Mouse (Mus musculus) left cerebral cortex, postnatal 36 days (tissue): ENCODE data around the gene Gm11116. TPM values are rescaled to one million over a fixed set of nuclear protein-coding genes. Genes with fewer than 3 reads are reported as not detected.
"Not testable (repeated sequence)": the region's sequence is repeated elsewhere in the genome, so short reads cannot be mapped to it uniquely, and the experiment has no call there.

ENCODE experiments used
- DNase-seq, 2 experiments: peaks; one replicate each; pipeline ENCODE4 v3.0.0; 2021 to 2022; ENCODE audit warnings: low spot score in 2 of 2, mixed read lengths in 1 of 2
- intact Hi-C: fragments of 180-260 bp; cut with DNase I; formaldehyde crosslinking; loops from one replicate; pipeline ENCODE4 v1.15.1; 2025
- total RNA-seq, 2 experiments: library from RNA; stranded (reverse); gene quantifications; 2 replicates each; pipeline ENCODE4 v1.2.3; 2021

The Gm11116 gene
- total RNA-seq: not detected

GRCm38 (mm10) chr5:88111430-88111829 is at the start of gene Gm11116:
Gene Gm11116, minus strand, starts transcription at chr5:88111530.
- intact Hi-C loops: no loop called here
- DNase-seq: no peak

- DNase-seq: no peak
- intact Hi-C loops: no loop called here
These were observed 42.7 kb upstream of the Gm11116 start, which contains the start of gene Gm11115 for GRCm38 (mm10) chr5:88153999-88154398. Gene Gm11115, minus strand, starts transcription at chr5:88154099.

DNA sequence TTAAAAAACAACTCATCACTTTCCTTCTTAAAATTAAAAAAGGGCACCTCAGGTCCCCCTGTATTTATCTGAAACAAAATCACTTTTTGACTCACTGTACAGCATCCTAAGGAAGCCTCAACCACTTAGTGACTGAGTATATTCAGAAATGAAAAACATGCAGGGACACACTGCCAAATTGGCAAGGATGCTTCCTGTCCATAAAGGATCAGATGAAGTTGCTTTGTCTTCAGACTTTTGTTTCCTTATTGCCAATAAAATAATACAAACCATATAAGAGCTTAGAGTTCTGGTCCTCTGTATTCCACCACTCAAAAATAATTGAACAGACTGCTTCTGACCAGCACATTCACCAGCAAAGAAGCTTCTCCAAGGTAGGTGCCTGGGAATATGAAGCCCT is 25.1 kb downstream of the Gm11116 start, which contains the start of gene Smr2:
Smr2 (plus strand) TSS at position 301 of the 400 bp plus-strand sequence.
- intact Hi-C loops, DNase-seq: not testable (repeated sequence)

Other genes with a start within 250 kb of the Gm11116 start
- not detected for gene Odam, start 226.5 kb downstream of the Gm11116 start, total RNA-seq
- not detected for gene Csn3, start 186.0 kb downstream of the Gm11116 start, total RNA-seq
- gene 2310003L06Rik, start 142.1 kb downstream of the Gm11116 start, total RNA-seq: not detected
- gene Gm28434, start 142.0 kb downstream of the Gm11116 start, total RNA-seq: not detected
- gene Cabs1, start 132.1 kb downstream of the Gm11116 start, total RNA-seq: not detected
- not detected for gene Smr3a, start 109.0 kb downstream of the Gm11116 start, total RNA-seq
- not detected for gene Smr2, start 25.0 kb downstream of the Gm11116 start, total RNA-seq
- not detected for gene Gm11115, start 42.6 kb upstream of the Gm11116 start, total RNA-seq
- not detected for gene Gm7714, start 157.4 kb upstream of the Gm11116 start, total RNA-seq
- gene Prol1, start 205.8 kb upstream of the Gm11116 start, total RNA-seq: not detected